23 mouse cellular contexts compared by ENCODE assay signal in the genomic region with DNA sequence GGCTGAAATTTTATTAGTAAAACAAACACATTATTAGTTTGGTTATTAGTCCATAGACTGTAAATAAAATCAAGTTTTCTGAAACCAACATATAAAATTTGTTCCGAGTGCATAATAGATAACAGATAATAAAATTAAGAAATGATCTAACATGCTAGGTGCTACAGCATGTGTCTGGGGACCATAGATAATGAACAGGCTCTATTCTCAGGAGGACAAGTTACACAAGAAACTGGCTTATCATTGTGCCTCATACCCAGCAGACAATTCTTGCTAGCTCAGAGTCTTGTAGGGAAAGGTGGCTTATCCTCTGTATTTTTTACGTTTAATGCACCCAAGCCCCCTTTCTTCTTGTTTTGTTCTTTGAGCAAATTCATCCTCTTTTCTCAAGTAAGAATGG.
DNase-seq lines count a peak whose midpoint lies in the region; ATAC-seq and TF ChIP-seq lines count a peak whose summit lies in the region.
"Had no signal": no experiment of that assay in that cellular context is flagged by ENCODE, and none has a peak within 500 bp of the region (broad histone marks: within the 10 kb centered on the region; RNA-seq: fewer than 3 reads in every experiment).

No protein-coding gene starts in this region.

- WGBS in liver, embryonic 14.5 days (ENCODE audit: insufficient replicate concordance): 14% methylated on average over 2 of the region's 2 CpGs

- TF ChIP-seq RAD21 in MEL (IDR thresholded peaks at IDR 0.05; ENCODE audit: low read depth, low read length): no peak

- no peak for TF ChIP-seq CTCF in MEL (IDR thresholded peaks at IDR 0.05 in 2 of 3, conservative IDR thresholded peaks at IDR 0.05 in 1 of 3; ENCODE audit: control insufficient read depth in 1 of 3, insufficient read depth in 1 of 3, low read depth in 2 of 3, low read length in 3 of 3, poor library complexity in 1 of 3, severe bottlenecking in 1 of 3)
- TF ChIP-seq CTCF in liver, embryonic 14.5 days (IDR thresholded peaks at IDR 0.05; ENCODE audit: low read depth): no peak

- H3K27me3 ChIP-seq in MEL (ENCODE audit: control insufficient read depth in 1 of 2, insufficient read depth in 2 of 2, low read length in 2 of 2): no peaks in the 10 kb centered on the region
- H3K27me3 ChIP-seq in liver, embryonic 14.5 days (ENCODE audit: control insufficient read depth, insufficient read depth, low read length): no peaks in the 10 kb centered on the region
- H3K27me3 ChIP-seq: CH12.LX; embryonic facial prominence, embryonic 15.5 days; heart, embryonic 15.5 days; hindbrain, embryonic 13.5 days had no signal

- peak overlapping the region; percentile 61 for H3K27ac ChIP-seq in MEL (ENCODE audit: control insufficient read depth, low read depth, low read length)
- H3K27ac ChIP-seq in liver, embryonic 14.5 days: no peak overlapping the region
- H3K27ac ChIP-seq: embryonic facial prominence, embryonic 15.5 days; forebrain, embryonic 10.5 days; gastrocnemius, adult 2 months; heart, embryonic 15.5 days; hindbrain, embryonic 13.5 days had no signal

- no peak overlapping the region for H3K4me3 ChIP-seq in MEL (ENCODE audit: control insufficient read depth in 1 of 2, insufficient read depth in 1 of 2, low read depth in 2 of 2, low read length in 2 of 2)
- no peak overlapping the region for H3K4me3 ChIP-seq in liver, embryonic 14.5 days (ENCODE audit: insufficient read depth in 1 of 2, low read depth in 2 of 2, low read length in 2 of 2)
- H3K4me3 ChIP-seq: embryonic facial prominence, embryonic 15.5 days; erythroblast, embryonic 14.5 days; forebrain, embryonic 10.5 days; gastrocnemius, adult 2 months; heart, embryonic 15.5 days; hindbrain, embryonic 13.5 days had no signal

- H3K4me2 ChIP-seq in liver, embryonic 14.5 days (ENCODE audit: low read depth): no peak overlapping the region
- H3K4me2 ChIP-seq: embryonic facial prominence, embryonic 15.5 days; heart, embryonic 11.5 days; heart, embryonic 15.5 days; hindbrain, embryonic 13.5 days had no signal

- no peaks in the 10 kb centered on the region for H3K9me3 ChIP-seq in MEL (replicated peaks; ENCODE audit: insufficient read depth, low read length)
- H3K9me3 ChIP-seq in liver, embryonic 14.5 days (ENCODE audit: control insufficient read depth, low read length): no peaks in the 10 kb centered on the region
- H3K9me3 ChIP-seq: heart, embryonic 15.5 days; hindbrain, embryonic 13.5 days had no signal

- peaks cover 23% of the 10 kb centered on the region in 2 experiments for H3K4me1 ChIP-seq in MEL (ENCODE audit: control insufficient read depth in 1 of 2, insufficient read depth in 2 of 2, low read length in 2 of 2)
- peaks cover 4 to 11% of the 10 kb centered on the region in 2 experiments; a peak in 3 of 4 replicates for H3K4me1 ChIP-seq in liver, embryonic 14.5 days (replicated peaks; ENCODE audit: control insufficient read depth in 2 of 2, insufficient read depth in 2 of 2, low read length in 1 of 2)
- H3K4me1 ChIP-seq: embryonic facial prominence, embryonic 15.5 days; forebrain, embryonic 10.5 days; hindbrain, embryonic 13.5 days had no signal

- no peaks in the 10 kb centered on the region for H3K79me2 ChIP-seq in MEL (ENCODE audit: control insufficient read depth, insufficient read depth, low read length, poor library complexity)

- no peak for TF ChIP-seq POLR2A in MEL (IDR thresholded peaks at IDR 0.05; ENCODE audit: control insufficient read depth in 1 of 2, insufficient read depth in 1 of 2, low read depth in 1 of 2, low read length in 2 of 2, poor library complexity in 1 of 2)

- peak; percentile 86 for ATAC-seq in liver, embryonic 14.5 days (ENCODE audit: insufficient read depth)
- peak; percentile 94 for ATAC-seq in megakaryocyte progenitor cell, adult 5-6 weeks (replicated peaks; ENCODE audit: poor library complexity)
- ATAC-seq: forebrain, embryonic 14.5 days had no signal

- TF ChIP-seq EP300 in MEL (IDR thresholded peaks at IDR 0.05; ENCODE audit: low read depth in 1 of 2, low read length in 2 of 2): peak; percentile 93 to 96
- TF ChIP-seq EP300 in liver, embryonic 14.5 days (IDR thresholded peaks at IDR 0.05; ENCODE audit: low read depth): peak; percentile 72

- peak; percentile 83 for DNase-seq in MEL (ENCODE audit: low read depth, low spot score)
- peak; percentile 60 for DNase-seq in c-Kit-positive CD71-positive TER-119-positive erythroid progenitor cells, embryonic 14.5 days (ENCODE audit: low spot score)
- peak in 1 of 3 experiments; percentile 53 for DNase-seq in liver, embryonic 14.5 days (ENCODE audit: low read depth in 3 of 3, low spot score in 3 of 3)
- no peak for DNase-seq in layer of hippocampus, postnatal 25 days (ENCODE audit: extremely low spot score in 1 of 2, low spot score in 1 of 2)
- no peak for DNase-seq in B cell, adult 2 months
- no peak for DNase-seq in thymus, postnatal 25 days
- DNase-seq: adrenal gland, postnatal 10 days; cerebellum, adult 2 months; cerebellum, postnatal 10 days; embryo, embryonic 11 days; gastrocnemius, adult 2 months; gastrocnemius, postnatal 25 days; heart, adult 18-20 months; heart, postnatal 14 days had no signal

- no peak overlapping the region; the same call in 1 of the 2 replicates for H3K9ac ChIP-seq in MEL (ENCODE audit: control insufficient read depth, low read depth, low read length, poor library complexity, severe bottlenecking)
- H3K9ac ChIP-seq in liver, embryonic 14.5 days (replicated peaks): no peak overlapping the region
- H3K9ac ChIP-seq: embryonic facial prominence, embryonic 15.5 days; heart, embryonic 15.5 days; hindbrain, embryonic 13.5 days had no signal

- H3K36me3 ChIP-seq in MEL (ENCODE audit: control insufficient read depth in 1 of 2, insufficient read depth in 2 of 2, low read length in 2 of 2): peaks cover 0 to 42% of the 10 kb centered on the region in 2 experiments; a peak in 2 of 4 replicates
- H3K36me3 ChIP-seq in liver, embryonic 14.5 days (replicated peaks; ENCODE audit: control insufficient read depth, insufficient read depth, low read depth): no peaks in the 10 kb centered on the region
- H3K36me3 ChIP-seq: embryonic facial prominence, embryonic 15.5 days; heart, embryonic 15.5 days; hindbrain, embryonic 13.5 days had no signal

TF ChIP-seq in MEL, 35 proteins besides CTCF, POLR2A, EP300 and RAD21:
- TF ChIP-seq CHD2 (IDR thresholded peaks at IDR 0.05; ENCODE audit: low read length): no peak
- no peak for TF ChIP-seq MEF2A (IDR thresholded peaks at IDR 0.05; ENCODE audit: extremely low read depth, insufficient replicate concordance, low read depth, low read length, poor library complexity, severe bottlenecking)
- TF ChIP-seq TCF12 (IDR thresholded peaks at IDR 0.05; ENCODE audit: low read depth, low read length): peak; percentile 97
- no peak for TF ChIP-seq CHD1 (IDR thresholded peaks at IDR 0.05; ENCODE audit: low read depth, low read length)
- TF ChIP-seq ZMIZ1 (IDR thresholded peaks at IDR 0.05; ENCODE audit: low read depth, low read length): no peak
- no peak for TF ChIP-seq USF2 (IDR thresholded peaks at IDR 0.05; ENCODE audit: borderline replicate concordance in 1 of 2, insufficient read depth in 1 of 2, low read depth in 1 of 2, low read length in 2 of 2)
- TF ChIP-seq ZKSCAN1 (IDR thresholded peaks at IDR 0.05; ENCODE audit: low read depth, low read length): no peak
- peak; percentile 96 for TF ChIP-seq TAL1 (IDR thresholded peaks at IDR 0.05; ENCODE audit: low read length)
- TF ChIP-seq HCFC1 (IDR thresholded peaks at IDR 0.05; ENCODE audit: low read depth, low read length): no peak
- no peak for TF ChIP-seq POLR2AphosphoS2 (IDR thresholded peaks at IDR 0.05; ENCODE audit: low read length)
- TF ChIP-seq MAFK (IDR thresholded peaks at IDR 0.05; ENCODE audit: borderline replicate concordance, low read depth, low read length): no peak
- TF ChIP-seq ZNF384 (IDR thresholded peaks at IDR 0.05; ENCODE audit: low read depth, low read length): no peak
- TF ChIP-seq NELFE (IDR thresholded peaks at IDR 0.05; ENCODE audit: low read depth, low read length): no peak
- TF ChIP-seq RCOR1 (IDR thresholded peaks at IDR 0.05; ENCODE audit: low read depth, low read length): peak; percentile 91
- TF ChIP-seq KAT2A (conservative IDR thresholded peaks at IDR 0.05; ENCODE audit: low read depth, low read length): no peak
- TF ChIP-seq E2F4 (IDR thresholded peaks at IDR 0.05; ENCODE audit: borderline replicate concordance, low read depth, low read length): no peak
- no peak for TF ChIP-seq USF1 (IDR thresholded peaks at IDR 0.05; ENCODE audit: low read depth, low read length)
- peak; percentile 57; the same call in 1 of the 2 replicates for TF ChIP-seq MYC (IDR thresholded peaks at IDR 0.05; ENCODE audit: low read depth, low read length)
- TF ChIP-seq NRF1 (IDR thresholded peaks at IDR 0.05; ENCODE audit: insufficient read depth, low read depth, low read length, poor library complexity, severe bottlenecking): no peak
- TF ChIP-seq ELF1 (IDR thresholded peaks at IDR 0.05; ENCODE audit: low read depth, low read length): no peak
- no peak for TF ChIP-seq MXI1 (IDR thresholded peaks at IDR 0.05; ENCODE audit: low read depth, low read length)
- no peak for TF ChIP-seq JUND (IDR thresholded peaks at IDR 0.05; ENCODE audit: low read depth, low read length)
- no peak for TF ChIP-seq GABPA (IDR thresholded peaks at IDR 0.05; ENCODE audit: low read depth, low read length)
- no peak for TF ChIP-seq MAZ (IDR thresholded peaks at IDR 0.05; ENCODE audit: low read depth, low read length)
- 0 out of 2 replicates have a peak, but pooled peaks have one; percentile 35 for TF ChIP-seq SIN3A (IDR thresholded peaks at IDR 0.05; ENCODE audit: low read length)
- peak; percentile 86 for TF ChIP-seq ETS1 (IDR thresholded peaks at IDR 0.05; ENCODE audit: low read depth, low read length)
- no peak for TF ChIP-seq SMC3 (IDR thresholded peaks at IDR 0.05; ENCODE audit: low read depth, low read length)
- TF ChIP-seq POLR2AphosphoS5 (IDR thresholded peaks at IDR 0.05; ENCODE audit: borderline replicate concordance, low read depth, low read length): no peak
- TF ChIP-seq MAX (IDR thresholded peaks at IDR 0.05; ENCODE audit: low read length): no peak
- TF ChIP-seq MYB (IDR thresholded peaks at IDR 0.05; ENCODE audit: low read depth, low read length): no peak
- no peak for TF ChIP-seq BHLHE40 (IDR thresholded peaks at IDR 0.05; ENCODE audit: borderline replicate concordance, low read depth, low read length)
- peak; percentile 97 for TF ChIP-seq GATA1 (IDR thresholded peaks at IDR 0.05; ENCODE audit: low read depth, low read length)
- no peak for TF ChIP-seq TBP (IDR thresholded peaks at IDR 0.05; ENCODE audit: low read depth, low read length)
- no peak for TF ChIP-seq UBTF (IDR thresholded peaks at IDR 0.05; ENCODE audit: borderline replicate concordance, insufficient read depth, low read depth, low read length)
- TF ChIP-seq ZC3H11A (IDR thresholded peaks at IDR 0.05; ENCODE audit: low read depth, low read length): no peak

Comparison
In these comparisons a context has a peak if more than half of its experiments do, and no peak if none do; other contexts are left out.
1. DNase-seq: peak in MEL (single experiment) and c-Kit-positive CD71-positive TER-119-positive erythroid progenitor cells, embryonic 14.5 days (single experiment); none in layer of hippocampus, postnatal 25 days (0 of 2), B cell, adult 2 months (0 of 2) and thymus, postnatal 25 days (single experiment).